Mouse (Mus musculus) naive thymus-derived CD4-positive, alpha-beta T cell, adult 2 months (primary cell): Measurements from ENCODE around the gene Aurkaip1.
A peak's percentile ranks its signal among the peaks of the same experiment; 100 is the strongest.

Source experiments
- DNase-seq: peaks from one replicate; pipeline ENCODE4 v3.0.0-alpha.2; 2011; ENCODE audit warnings: low read depth

Gene Aurkaip1

GRCm38 (mm10) chr4:155851951-155852411 is 20.9 kb downstream of the Aurkaip1 start:
- no peak for DNase-seq

GRCm38 (mm10) chr4:155853421-155853820 is 22.3 kb downstream of the Aurkaip1 start:
- no peak for DNase-seq

GRCm38 (mm10) chr4:155854991-155855390 is 23.9 kb downstream of the Aurkaip1 start:
- no peak for DNase-seq

GRCm38 (mm10) chr4:155856071-155856470 is 25.0 kb downstream of the Aurkaip1 start:
- no peak for DNase-seq

- DNase-seq, result no peak
Measured at GRCm38 (mm10) chr4:155856881-155857280, 25.8 kb downstream of the Aurkaip1 start.

- DNase-seq, result no peak
Measured at GRCm38 (mm10) chr4:155859318-155859717, 28.2 kb downstream of the Aurkaip1 start.

- no peak for DNase-seq
Measured at GRCm38 (mm10) chr4:155861787-155862186, 30.7 kb downstream of the Aurkaip1 start.

GRCm38 (mm10) chr4:155863001-155863400 is 31.9 kb downstream of the Aurkaip1 start, which contains the start of gene Tas1r3:
Gene Tas1r3 (minus strand): TSS chr4:155863362.
- no peak for DNase-seq

GRCm38 (mm10) chr4:155868614-155869298 is 37.7 kb downstream of the Aurkaip1 start:
- peak; percentile 20 for DNase-seq

- peak; percentile 95 for DNase-seq
Measured at GRCm38 (mm10) chr4:155869317-155870033, 38.4 kb downstream of the Aurkaip1 start, which contains the start of the genes Cptp and Ints11. Gene Cptp (minus strand): TSS chr4:155869440. Gene Ints11 (plus strand): TSS chr4:155869546.

- DNase-seq, result no peak
Measured at GRCm38 (mm10) chr4:155871404-155871803, 40.3 kb downstream of the Aurkaip1 start.
